ENCODE assay signal across 9 mouse cellular contexts in genomic region chr12:112665445-112665844, GRCm38 (mm10). TPM values are rescaled to one million over a fixed set of nuclear protein-coding genes. Genes with fewer than 3 reads are reported as not detected.
DNase-seq lines count a peak whose midpoint lies in the region; ATAC-seq lines count a peak whose summit lies in the region.
"Had no signal": no experiment of that assay in that cellular context is flagged by ENCODE, and none has a peak within 500 bp of the region (broad histone marks: within the 10 kb centered on the region; RNA-seq: fewer than 3 reads in every experiment).

No protein-coding gene starts in this region.

- 76% methylated on average over 18 of the region's 18 CpGs for WGBS in liver, embryonic 12.5 days (ENCODE audit: insufficient replicate concordance)
- WGBS in forebrain, embryonic 15.5 days: 11% methylated on average over 18 of the region's 18 CpGs
- WGBS in hindbrain, embryonic 12.5 days: 41% methylated on average over 18 of the region's 18 CpGs
- WGBS in midbrain, embryonic 10.5 days: 89% methylated on average over 18 of the region's 18 CpGs

- H3K9ac ChIP-seq in liver, embryonic 12.5 days: no peak overlapping the region
- H3K9ac ChIP-seq in forebrain, embryonic 15.5 days (replicated peaks): no peak overlapping the region
- H3K9ac ChIP-seq in hindbrain, embryonic 12.5 days: no peak overlapping the region

- H3K27ac ChIP-seq in liver, embryonic 12.5 days: no peak overlapping the region
- peak overlapping the region; percentile 82 for H3K27ac ChIP-seq in forebrain, embryonic 15.5 days (replicated peaks)
- H3K27ac ChIP-seq in hindbrain, embryonic 12.5 days: peak overlapping the region; percentile 93
- H3K27ac ChIP-seq in midbrain, embryonic 10.5 days (replicated peaks): peak overlapping the region; percentile 91

- H3K4me2 ChIP-seq in liver, embryonic 12.5 days: no peak overlapping the region
- peak overlapping the region; percentile 23 for H3K4me2 ChIP-seq in forebrain, embryonic 15.5 days (replicated peaks)
- H3K4me2 ChIP-seq in hindbrain, embryonic 12.5 days (replicated peaks): peak overlapping the region; percentile 24

- H3K36me3 ChIP-seq in liver, embryonic 12.5 days: peaks cover 100% of the 10 kb centered on the region
- H3K36me3 ChIP-seq in forebrain, embryonic 15.5 days: peaks cover 32% of the 10 kb centered on the region; the same call in 1 of the 2 replicates
- peaks cover 64% of the 10 kb centered on the region for H3K36me3 ChIP-seq in hindbrain, embryonic 12.5 days
- peaks cover 99% of the 10 kb centered on the region for H3K36me3 ChIP-seq in midbrain, embryonic 10.5 days

- peak; percentile 46 for DNase-seq in liver
- DNase-seq in layer of hippocampus, postnatal 14 days (ENCODE audit: low spot score in 2 of 2): peak; percentile 77 to 83
- DNase-seq in midbrain, embryonic 10.5 days (ENCODE audit: low spot score): no peak
- DNase-seq in telencephalon, adult 2 months (ENCODE audit: low read depth, low spot score): peak; percentile 49
- DNase-seq in MN1 (ENCODE audit: low spot score): no peak

- H3K27me3 ChIP-seq in liver, embryonic 12.5 days (replicated peaks): no peaks in the 10 kb centered on the region
- H3K27me3 ChIP-seq in forebrain, embryonic 15.5 days: no peaks in the 10 kb centered on the region
- no peaks in the 10 kb centered on the region for H3K27me3 ChIP-seq in hindbrain, embryonic 12.5 days
- H3K27me3 ChIP-seq in midbrain, embryonic 10.5 days (ENCODE audit: low read depth, poor library complexity, severe bottlenecking): no peaks in the 10 kb centered on the region

- ATAC-seq in liver, embryonic 12.5 days: no peak
- peak; percentile 32 for ATAC-seq in forebrain, embryonic 15.5 days (replicated peaks)
- ATAC-seq in hindbrain, embryonic 12.5 days (ENCODE audit: low FRiP score): no peak

- no peak overlapping the region for H3K4me3 ChIP-seq in liver, embryonic 12.5 days
- H3K4me3 ChIP-seq in forebrain, embryonic 15.5 days: no peak overlapping the region
- H3K4me3 ChIP-seq in hindbrain, embryonic 12.5 days: no peak overlapping the region
- H3K4me3 ChIP-seq in midbrain, embryonic 10.5 days: no peak overlapping the region

- no peaks in the 10 kb centered on the region for H3K9me3 ChIP-seq in liver, embryonic 12.5 days (replicated peaks)
- H3K9me3 ChIP-seq in forebrain, embryonic 15.5 days: no peaks in the 10 kb centered on the region
- H3K9me3 ChIP-seq in hindbrain, embryonic 12.5 days (replicated peaks): no peaks in the 10 kb centered on the region
- H3K9me3 ChIP-seq in midbrain, embryonic 10.5 days (replicated peaks): no peaks in the 10 kb centered on the region
- H3K9me3 ChIP-seq: G1E had no signal

- peaks cover 57% of the 10 kb centered on the region for H3K4me1 ChIP-seq in liver, embryonic 12.5 days
- peaks cover 71% of the 10 kb centered on the region for H3K4me1 ChIP-seq in forebrain, embryonic 15.5 days
- peaks cover 87% of the 10 kb centered on the region for H3K4me1 ChIP-seq in hindbrain, embryonic 12.5 days
- H3K4me1 ChIP-seq in midbrain, embryonic 10.5 days: peaks cover 92% of the 10 kb centered on the region

RNA-seq across cellular contexts. Expression of gene Akt1, which starts 9.2 kb away (rescaled TPM):
- polyA plus RNA-seq in liver, embryonic 12.5 days (2016; fragmentation: Nextera tagmentation; extraction: Ambion mirVana): 76.6 and 81.8 TPM in 2 replicates
- 79.1 and 147 TPM in 2 replicates for polyA plus RNA-seq in forebrain, embryonic 15.5 days (2015; fragmentation: Nextera tagmentation; extraction: Ambion mirVana)
- 154 and 156 TPM in 2 replicates for polyA plus RNA-seq in hindbrain, embryonic 12.5 days (2016; fragmentation: Nextera tagmentation; extraction: Ambion mirVana)
- total RNA-seq in layer of hippocampus, postnatal 14 days (2021): 100 to 1,000 TPM; 153 to 158 TPM
- polyA plus RNA-seq in midbrain, embryonic 10.5 days (2016; fragmentation: Nextera tagmentation; extraction: Ambion mirVana): 44.5 and 46.2 TPM in 2 replicates

RNA-seq across cellular contexts. Expression of gene Zbtb42, which starts 13.2 kb away (rescaled TPM):
- polyA plus RNA-seq in liver, embryonic 12.5 days (2016; fragmentation: Nextera tagmentation; extraction: Ambion mirVana): 1.0 and 1.2 TPM in 2 replicates
- polyA plus RNA-seq in forebrain, embryonic 15.5 days (2015; fragmentation: Nextera tagmentation; extraction: Ambion mirVana): 0.98 TPM in 2 replicates
- polyA plus RNA-seq in hindbrain, embryonic 12.5 days (2016; fragmentation: Nextera tagmentation; extraction: Ambion mirVana): 5.8 and 7.5 TPM in 2 replicates
- total RNA-seq in layer of hippocampus, postnatal 14 days (2021): under 1 TPM; 0.43 to 0.55 TPM
- polyA plus RNA-seq in midbrain, embryonic 10.5 days (2016; fragmentation: Nextera tagmentation; extraction: Ambion mirVana): 8.2 and 9.2 TPM in 2 replicates

RNA-seq across cellular contexts. Expression of gene Siva1, which starts 21.0 kb away (rescaled TPM):
- polyA plus RNA-seq in liver, embryonic 12.5 days (2016; fragmentation: Nextera tagmentation; extraction: Ambion mirVana): 126 and 137 TPM in 2 replicates
- polyA plus RNA-seq in forebrain, embryonic 15.5 days (2015; fragmentation: Nextera tagmentation; extraction: Ambion mirVana): 77.2 and 91.2 TPM in 2 replicates
- polyA plus RNA-seq in hindbrain, embryonic 12.5 days (2016; fragmentation: Nextera tagmentation; extraction: Ambion mirVana): 100 and 124 TPM in 2 replicates
- 10 to 100 TPM; 21.6 to 23.4 TPM for total RNA-seq in layer of hippocampus, postnatal 14 days (2021)
- 306 and 361 TPM in 2 replicates for polyA plus RNA-seq in midbrain, embryonic 10.5 days (2016; fragmentation: Nextera tagmentation; extraction: Ambion mirVana)

RNA-seq across cellular contexts. Expression of gene Adssl1, which starts 45.6 kb away (rescaled TPM):
- 5.2 and 5.6 TPM in 2 replicates for polyA plus RNA-seq in liver, embryonic 12.5 days (2016; fragmentation: Nextera tagmentation; extraction: Ambion mirVana)
- polyA plus RNA-seq in forebrain, embryonic 15.5 days (2015; fragmentation: Nextera tagmentation; extraction: Ambion mirVana): 2.0 and 2.2 TPM in 2 replicates
- polyA plus RNA-seq in hindbrain, embryonic 12.5 days (2016; fragmentation: Nextera tagmentation; extraction: Ambion mirVana): 3.3 and 5.0 TPM in 2 replicates
- 1 to 10 TPM; 5.3 to 5.6 TPM for total RNA-seq in layer of hippocampus, postnatal 14 days (2021)
- polyA plus RNA-seq in midbrain, embryonic 10.5 days (2016; fragmentation: Nextera tagmentation; extraction: Ambion mirVana): 2.9 and 3.4 TPM in 2 replicates
- total RNA-seq: G1E had no signal

RNA-seq across cellular contexts. Expression of gene Cep170b, which starts 54.8 kb away (rescaled TPM):
- polyA plus RNA-seq in liver, embryonic 12.5 days (2016; fragmentation: Nextera tagmentation; extraction: Ambion mirVana): 5.0 and 5.2 TPM in 2 replicates
- 24.0 and 27.0 TPM in 2 replicates for polyA plus RNA-seq in forebrain, embryonic 15.5 days (2015; fragmentation: Nextera tagmentation; extraction: Ambion mirVana)
- 28.3 and 28.5 TPM in 2 replicates for polyA plus RNA-seq in hindbrain, embryonic 12.5 days (2016; fragmentation: Nextera tagmentation; extraction: Ambion mirVana)
- total RNA-seq in layer of hippocampus, postnatal 14 days (2021): 100 to 1,000 TPM; 178 to 193 TPM
- 3.3 and 4.3 TPM in 2 replicates for polyA plus RNA-seq in midbrain, embryonic 10.5 days (2016; fragmentation: Nextera tagmentation; extraction: Ambion mirVana)
- polyA plus RNA-seq: G1E had no signal

Comparison
In these comparisons a context has a peak if more than half of its experiments do, and no peak if none do; other contexts are left out.
1. DNase-seq: peak in liver (single experiment), layer of hippocampus, postnatal 14 days (2 of 2) and telencephalon, adult 2 months (single experiment); none in midbrain, embryonic 10.5 days (single experiment) and MN1 (single experiment).